Mouse (Mus musculus) cerebellum, postnatal 4 days (tissue): ENCODE measurements around the gene Zswim7.

ENCODE experiments used
- DNase-seq, 2 experiments: peaks; one replicate each; pipeline ENCODE4 v3.0.0; 2022; ENCODE audit warnings: low spot score in 2 of 2, mixed read lengths in 1 of 2

Gene Zswim7

GRCm38 (mm10) chr11:62253380-62253779, 27.8 kb downstream of the Zswim7 start:
- DNase-seq, result no peak

DNA sequence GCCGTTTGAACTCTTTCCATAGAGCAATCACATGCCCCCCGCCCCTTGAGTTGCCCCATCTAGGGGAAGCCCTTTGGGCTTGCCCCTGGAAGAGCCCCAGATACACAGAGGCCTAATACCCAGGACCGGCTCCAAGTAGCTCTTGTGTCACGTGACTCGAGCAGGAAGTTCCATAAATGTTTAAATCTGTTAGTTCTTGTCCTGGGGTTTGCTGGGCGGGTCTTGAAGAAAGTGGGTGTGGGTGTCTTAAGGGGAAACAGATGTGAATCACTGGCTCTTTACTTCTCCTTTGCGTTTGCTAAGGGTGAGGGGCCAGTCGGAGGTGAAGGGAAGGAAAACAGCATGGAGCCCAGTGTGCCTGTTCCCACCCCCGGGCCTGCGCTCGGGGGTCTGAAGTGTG, 30.1 kb downstream of the Zswim7 start:
- no peak for DNase-seq

- DNase-seq, result peak in 1 of 2 experiments; percentile 16
Observed at GRCm38 (mm10) chr11:62249266-62250037, 31.7 kb downstream of the Zswim7 start.

DNA sequence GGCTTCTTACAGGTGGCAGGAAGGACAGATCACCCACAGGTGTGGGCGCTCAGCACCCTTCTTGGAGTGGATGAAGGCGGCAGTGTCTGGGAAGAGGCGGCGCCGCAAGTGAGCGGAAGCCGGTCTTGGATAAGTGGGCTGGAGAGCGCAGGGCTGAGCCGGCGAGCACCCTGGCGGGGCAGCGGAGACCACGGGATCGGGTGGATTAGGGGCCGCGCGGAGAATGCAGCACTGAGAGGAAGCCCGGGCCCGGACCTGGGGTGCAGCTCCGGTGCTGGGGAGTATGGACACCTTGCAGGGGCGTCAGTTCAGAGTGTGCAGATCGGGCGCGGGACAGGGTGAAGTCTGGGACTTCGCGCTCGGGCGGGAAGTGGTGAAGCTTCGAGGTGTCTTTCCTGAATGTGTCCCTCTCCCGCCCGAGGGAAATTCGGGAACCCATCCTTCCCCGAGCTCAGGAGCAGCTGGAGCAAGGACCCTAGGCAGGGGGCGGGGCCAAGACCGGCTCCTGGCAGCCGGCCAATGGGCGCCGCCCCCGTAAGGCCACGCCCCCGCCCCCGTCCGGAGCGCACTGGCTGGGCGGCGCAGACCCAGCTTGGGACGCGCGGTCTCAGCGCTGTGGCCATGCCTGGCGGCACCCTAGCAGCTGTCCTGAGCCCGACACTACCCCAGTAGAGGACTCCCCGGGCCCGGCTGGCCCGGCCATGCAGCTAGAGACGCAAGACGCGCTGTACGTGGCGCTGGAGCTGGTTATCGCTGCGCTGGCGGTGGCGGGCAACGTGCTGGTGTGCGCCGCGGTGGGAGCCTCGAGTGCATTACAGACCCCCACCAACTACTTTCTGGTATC, 32.6 kb downstream of the Zswim7 start, which contains the start of gene Adora2b:
TSS of gene Adora2b (plus strand) at position 584 of the 844 bp plus-strand sequence.
- DNase-seq, result peak in 1 of 2 experiments; percentile 54

DNA sequence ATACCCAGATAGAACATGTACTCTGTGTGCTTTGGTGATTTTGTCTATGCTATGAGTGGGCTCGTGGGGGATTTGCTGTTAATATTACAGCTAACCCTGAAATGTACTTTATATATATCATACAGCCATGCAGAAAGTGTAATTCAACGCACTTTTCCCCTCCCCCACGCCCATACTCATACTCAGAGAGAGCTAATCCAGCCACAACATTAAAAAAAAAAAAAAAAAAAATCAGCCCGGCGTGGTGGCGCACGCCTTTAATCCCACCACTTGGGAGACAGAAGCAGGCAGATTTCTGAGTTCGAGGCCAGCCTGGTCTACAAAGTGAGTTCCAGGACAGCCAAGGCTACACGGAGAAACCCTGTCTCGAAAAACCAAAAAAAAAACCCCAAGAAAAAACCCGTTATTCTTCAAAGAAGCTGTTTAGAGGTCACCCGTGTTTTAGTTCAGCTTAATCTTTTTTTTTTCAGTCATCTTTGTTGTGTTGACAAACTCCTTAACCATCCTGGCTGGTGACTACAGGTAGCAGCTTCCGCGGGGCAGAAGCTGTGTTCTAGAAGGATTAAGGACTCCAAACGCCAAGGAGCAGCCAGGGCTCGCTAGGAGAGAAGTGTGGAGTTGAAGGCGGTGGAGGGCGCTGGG, 33.3 kb downstream of the Zswim7 start:
- no peak for DNase-seq

- no peak for DNase-seq
Observed at GRCm38 (mm10) chr11:62244471-62244870, 36.7 kb downstream of the Zswim7 start.

DNA sequence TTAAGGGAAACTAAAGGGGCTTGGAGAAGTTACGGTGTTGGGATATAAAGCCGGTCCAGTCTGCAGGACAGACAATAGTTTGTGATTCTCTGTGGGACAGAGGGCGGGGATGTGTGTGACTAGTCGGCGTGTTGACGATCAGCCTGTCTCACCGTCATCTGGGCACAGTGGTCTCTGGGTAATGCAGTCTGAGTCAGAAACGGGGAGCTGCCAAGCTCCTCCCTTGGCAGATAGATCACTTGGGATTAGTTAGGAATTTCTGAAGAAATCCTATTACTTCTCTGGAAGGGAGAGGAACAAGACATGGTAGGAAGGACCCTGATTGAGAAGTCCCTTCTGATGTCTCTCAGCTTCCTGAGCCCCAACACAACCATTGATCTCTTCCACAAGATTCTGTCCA, 37.3 kb downstream of the Zswim7 start:
- no peak for DNase-seq

GRCm38 (mm10) chr11:62240631-62241261, 40.4 kb downstream of the Zswim7 start:
- DNase-seq, result no peak

DNA sequence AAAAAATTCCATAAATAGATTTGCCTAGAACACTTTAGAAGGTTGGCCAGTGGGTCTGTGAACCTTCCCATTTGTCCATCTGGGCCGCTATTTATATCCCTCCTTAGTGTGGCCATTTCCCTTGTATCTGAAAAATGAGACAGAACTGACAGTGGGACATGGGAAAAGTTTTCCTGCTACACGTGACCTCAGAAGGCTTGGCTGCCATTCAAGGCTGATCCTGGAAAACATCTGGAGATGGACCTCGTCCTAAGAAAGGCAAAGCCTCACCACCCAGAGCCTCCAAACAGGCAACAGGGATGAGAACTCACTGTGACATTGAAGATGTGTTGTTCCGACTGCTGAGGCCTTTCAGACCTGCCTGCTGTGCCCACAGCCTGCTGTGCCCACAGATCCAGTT, 56.4 kb downstream of the Zswim7 start:
- no peak for DNase-seq

- DNase-seq, result no peak
Observed at GRCm38 (mm10) chr11:62223962-62224361, 57.2 kb downstream of the Zswim7 start.

DNA sequence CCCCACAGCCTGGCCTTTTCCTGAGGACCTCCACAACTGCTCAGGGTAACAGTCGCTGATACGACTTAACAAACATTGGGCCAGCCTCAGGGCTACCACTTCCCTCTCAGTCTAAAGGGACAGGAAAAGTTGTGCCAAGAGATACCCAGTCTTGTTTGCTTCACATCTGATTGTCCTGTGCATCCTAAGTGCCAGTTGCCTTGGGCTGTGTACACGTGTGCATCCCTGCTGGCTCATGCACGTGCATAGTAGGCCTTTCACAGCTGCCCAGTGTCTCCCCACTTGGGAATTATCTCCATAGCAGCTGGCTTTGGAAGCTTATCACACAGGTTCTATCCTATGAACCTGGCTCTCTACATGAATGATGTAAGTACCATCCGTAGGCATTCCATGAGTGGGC, 57.8 kb downstream of the Zswim7 start:
- no peak for DNase-seq

- no peak for DNase-seq
Observed at GRCm38 (mm10) chr11:62220756-62221510, 60.2 kb downstream of the Zswim7 start.

GRCm38 (mm10) chr11:62217751-62218150, 63.4 kb downstream of the Zswim7 start:
- DNase-seq, result no peak
